Mouse (Mus musculus): ENCODE data around the gene Hbp1. TPM values are rescaled to one million over a fixed set of nuclear protein-coding genes. Genes with fewer than 3 reads are reported as not detected.

Gene Hbp1
- polyA plus RNA-seq, 1 experiment = 9.6 TPM

GRCm38 (mm10) chr12:31949193-31949741, 1.1 kb downstream of the Hbp1 start:
- Histone ChIP-seq H3K27me3 (ENCODE audit: control insufficient read depth, insufficient read depth, insufficient read length) (no peaks in the 10 kb centered on the region), H3K79me2 (ENCODE audit: control insufficient read depth, insufficient read depth) (peaks cover 30% of the 10 kb centered on the region), H3K79me3 (ENCODE audit: low read depth) (peaks cover 11% of the 10 kb centered on the region), H3ac (ENCODE audit: control insufficient read depth, insufficient read length, low read depth) (peak overlapping the region; percentile 92), H3K36me3 (ENCODE audit: control insufficient read depth, insufficient read depth) (no peaks in the 10 kb centered on the region), H3K4me3 (ENCODE audit: insufficient read depth, poor library complexity, severe bottlenecking) (peak overlapping the region; percentile 89)
- TF ChIP-seq USF1 (IDR thresholded peaks at IDR 0.05; ENCODE audit: low read depth) = peak; percentile 89
- TF ChIP-seq CTCF (IDR thresholded peaks at IDR 0.05; ENCODE audit: control insufficient read depth, insufficient read depth, insufficient read length) = no peak
- TF ChIP-seq MYOG (IDR thresholded peaks at IDR 0.05; ENCODE audit: control insufficient read depth, extremely low read depth, insufficient read length) = no peak
- TF ChIP-seq CEBPB (IDR thresholded peaks at IDR 0.05; ENCODE audit: low read depth) = peak; percentile 52
- no peak for TF ChIP-seq FOSL1 (IDR thresholded peaks at IDR 0.05; ENCODE audit: insufficient read depth, low read length, poor library complexity, severe bottlenecking)
- no peak for TF ChIP-seq MYOD1 (IDR thresholded peaks at IDR 0.05; ENCODE audit: control insufficient read depth, insufficient read length, low read depth)
- no peak for TF ChIP-seq MAX (IDR thresholded peaks at IDR 0.05)

- Histone ChIP-seq H3K4me3 (ENCODE audit: insufficient read depth, poor library complexity, severe bottlenecking) (peak overlapping the region; percentile 89), H3K36me3 (ENCODE audit: control insufficient read depth, insufficient read depth) (no peaks in the 10 kb centered on the region), H3K27me3 (ENCODE audit: control insufficient read depth, insufficient read depth, insufficient read length) (no peaks in the 10 kb centered on the region), H3K79me2 (ENCODE audit: control insufficient read depth, insufficient read depth) (peaks cover 30% of the 10 kb centered on the region), H3K79me3 (ENCODE audit: low read depth) (peaks cover 11% of the 10 kb centered on the region), H3ac (ENCODE audit: control insufficient read depth, insufficient read length, low read depth) (no peak overlapping the region)
- TF ChIP-seq MAX (IDR thresholded peaks at IDR 0.05) (no peak), USF1 (IDR thresholded peaks at IDR 0.05; ENCODE audit: low read depth) (no peak), MYOD1 (IDR thresholded peaks at IDR 0.05; ENCODE audit: control insufficient read depth, insufficient read length, low read depth) (no peak)
These were observed 2.0 kb downstream of the Hbp1 start for GRCm38 (mm10) chr12:31948101-31949000.

- H3K4me3 ChIP-seq (ENCODE audit: insufficient read depth, poor library complexity, severe bottlenecking) = no peak overlapping the region
- peaks cover 3% of the 10 kb centered on the region for H3K36me3 ChIP-seq (ENCODE audit: control insufficient read depth, insufficient read depth)
- H3ac ChIP-seq (ENCODE audit: control insufficient read depth, insufficient read length, low read depth) = no peak overlapping the region
- H3K27me3 ChIP-seq (ENCODE audit: control insufficient read depth, insufficient read depth, insufficient read length) = no peaks in the 10 kb centered on the region
- peaks cover 30% of the 10 kb centered on the region for H3K79me2 ChIP-seq (ENCODE audit: control insufficient read depth, insufficient read depth)
- H3K79me3 ChIP-seq (ENCODE audit: low read depth) = peaks cover 11% of the 10 kb centered on the region
- TF ChIP-seq FOSL1 (IDR thresholded peaks at IDR 0.05; ENCODE audit: insufficient read depth, low read length, poor library complexity, severe bottlenecking) (no peak), MYOG (IDR thresholded peaks at IDR 0.05; ENCODE audit: control insufficient read depth, extremely low read depth, insufficient read length) (no peak), CEBPB (IDR thresholded peaks at IDR 0.05; ENCODE audit: low read depth) (no peak), MAX (IDR thresholded peaks at IDR 0.05) (no peak), USF1 (IDR thresholded peaks at IDR 0.05; ENCODE audit: low read depth) (no peak)
These were observed 2.9 kb downstream of the Hbp1 start for GRCm38 (mm10) chr12:31947476-31947875.

- TF ChIP-seq CEBPB (IDR thresholded peaks at IDR 0.05; ENCODE audit: low read depth) = no peak
- no peak for TF ChIP-seq FOSL1 (IDR thresholded peaks at IDR 0.05; ENCODE audit: insufficient read depth, low read length, poor library complexity, severe bottlenecking)
- TF ChIP-seq MAX (IDR thresholded peaks at IDR 0.05) = no peak
- TF ChIP-seq MYOD1 (IDR thresholded peaks at IDR 0.05; ENCODE audit: control insufficient read depth, insufficient read length, low read depth) = no peak
- TF ChIP-seq CTCF (IDR thresholded peaks at IDR 0.05; ENCODE audit: control insufficient read depth, insufficient read depth, insufficient read length) = no peak
- TF ChIP-seq MYOG (IDR thresholded peaks at IDR 0.05; ENCODE audit: control insufficient read depth, extremely low read depth, insufficient read length) = no peak
- no peak for TF ChIP-seq USF1 (IDR thresholded peaks at IDR 0.05; ENCODE audit: low read depth)
- no peak overlapping the region for H3K4me3 ChIP-seq (ENCODE audit: insufficient read depth, poor library complexity, severe bottlenecking)
- peaks cover 30% of the 10 kb centered on the region for H3K79me2 ChIP-seq (ENCODE audit: control insufficient read depth, insufficient read depth)
- peaks cover 11% of the 10 kb centered on the region for H3K79me3 ChIP-seq (ENCODE audit: low read depth)
- H3ac ChIP-seq (ENCODE audit: control insufficient read depth, insufficient read length, low read depth) = no peak overlapping the region
- peaks cover 23% of the 10 kb centered on the region for H3K36me3 ChIP-seq (ENCODE audit: control insufficient read depth, insufficient read depth)
- no peaks in the 10 kb centered on the region for H3K27me3 ChIP-seq (ENCODE audit: control insufficient read depth, insufficient read depth, insufficient read length)
These were observed 5.9 kb downstream of the Hbp1 start for GRCm38 (mm10) chr12:31944405-31944804.

GRCm38 (mm10) chr12:31943020-31943654, 7.2 kb downstream of the Hbp1 start:
- H3K79me2 ChIP-seq (ENCODE audit: control insufficient read depth, insufficient read depth) = peaks cover 22% of the 10 kb centered on the region
- H3K79me3 ChIP-seq (ENCODE audit: low read depth) = peaks cover 10% of the 10 kb centered on the region
- H3K36me3 ChIP-seq (ENCODE audit: control insufficient read depth, insufficient read depth) = peaks cover 35% of the 10 kb centered on the region
- no peak overlapping the region for H3K4me3 ChIP-seq (ENCODE audit: insufficient read depth, poor library complexity, severe bottlenecking)
- no peaks in the 10 kb centered on the region for H3K27me3 ChIP-seq (ENCODE audit: control insufficient read depth, insufficient read depth, insufficient read length)
- TF ChIP-seq CEBPB (IDR thresholded peaks at IDR 0.05; ENCODE audit: low read depth) (no peak), USF1 (IDR thresholded peaks at IDR 0.05; ENCODE audit: low read depth) (no peak), MYOD1 (IDR thresholded peaks at IDR 0.05; ENCODE audit: control insufficient read depth, insufficient read length, low read depth) (no peak), FOSL1 (IDR thresholded peaks at IDR 0.05; ENCODE audit: insufficient read depth, low read length, poor library complexity, severe bottlenecking) (no peak), MAX (IDR thresholded peaks at IDR 0.05) (no peak), MYOG (IDR thresholded peaks at IDR 0.05; ENCODE audit: control insufficient read depth, extremely low read depth, insufficient read length) (no peak), CTCF (IDR thresholded peaks at IDR 0.05; ENCODE audit: control insufficient read depth, insufficient read depth, insufficient read length) (no peak)
- H3ac ChIP-seq (ENCODE audit: control insufficient read depth, insufficient read length, low read depth) = no peak overlapping the region

Data from C2C12 (cell line).